Mouse (Mus musculus) Patski (cell line): ENCODE results near the gene Ankrd13d. TPM values are rescaled to one million over a fixed set of nuclear protein-coding genes. Genes with fewer than 3 reads are reported as not detected.

ENCODE experiments used
- ATAC-seq: fragments of 100-300 bp; one replicate; pipeline ENCODE4 v1.8.0; 2021
- CTCF ChIA-PET: fragments of 350-600 bp; sonication (Branson Sonifier 250); formaldehyde crosslinking; loops from one replicate; lab custom pipeline; 2022; ENCODE audit warnings: inconsistent platforms; lab: Charles Lee
- POLR2A ChIA-PET: fragments of 350-600 bp; sonication (Branson Sonifier 250); formaldehyde crosslinking; loops from one replicate; lab custom pipeline; 2022; ENCODE audit warnings: antibody characterized with exemption, inconsistent platforms; lab: Charles Lee
- DNase-seq: peaks from one replicate; pipeline ENCODE4 v3.0.0-alpha.2; 2011; ENCODE audit warnings: low read depth, low spot score
- H3K27me3 ChIP-seq: fragments of 371-371 bp; one replicate; pipeline ENCODE4 v1.5.1; 2021
- CTCF ChIP-seq: fragments of 100-300 bp; IDR thresholded peaks from one replicate; pipeline ENCODE4 v1.5.1; 2021
- in situ Hi-C: fragments of 300-500 bp; cut with MboI; formaldehyde crosslinking; loops from 3 replicates; pipeline ENCODE4 v1.11.1; 2018; ENCODE audit warnings: low pct_unique_long_range_greater_than_20kb, mixed read lengths
- polyA plus RNA-seq: library from polyadenylated mRNA; unstranded; gene quantifications from one replicate; pipeline ENCODE4 v1.2.3, GENCODE M21; 2021

The Ankrd13d gene
- polyA plus RNA-seq, 1 experiment from 2014 or later, result 25.8 TPM

GRCm38 (mm10) chr19:4220957-4221743 is 61.8 kb downstream of the Ankrd13d start:
- in situ Hi-C loops, result no loop called here

GRCm38 (mm10) chr19:4220416-4220815 is 62.5 kb downstream of the Ankrd13d start:
- in situ Hi-C loops, result no loop called here
- H3K27me3 ChIP-seq, result no peaks in the 10 kb centered on the region
- ATAC-seq (no peak), DNase-seq (no peak)
- POLR2A ChIA-PET, result interaction anchor here (1.5 to 16.4 kb wide), 4 partner anchors 9 to 19 kb away, joined by 3 to 199 read pairs (median 20); partner anchors contain the start of genes Pold4 and Rad9a
- TF ChIP-seq CTCF, result no peak
- CTCF ChIA-PET, result interaction anchor here (1.1 to 20.5 kb wide), 3 partner anchors 5 to 50 kb away, joined by 3 to 396 read pairs (median 396); partner anchors contain the start of genes AC109138.7, Clcf1 and Pold4

More at GRCm38 (mm10) chr19:4220957-4221743, 61.8 kb downstream of the Ankrd13d start:
- TF ChIP-seq CTCF, result no peak
- ChIA-PET POLR2A (interaction anchor here (1.5 to 16.4 kb wide), 3 partner anchors 9 to 13 kb away, joined by 9 to 199 read pairs (median 23); partner anchors contain the start of gene Pold4), CTCF (interaction anchor here (17.4 to 20.5 kb wide), 2 partner anchors 5 to 9 kb away, joined by 396 read pairs; partner anchors contain the start of genes AC109138.7, Clcf1 and Pold4)
- H3K27me3 ChIP-seq, result no peaks in the 10 kb centered on the region
- no peak for ATAC-seq
- no peak for DNase-seq

Other genes with a start within 250 kb of the Ankrd13d start
- gene Gstp1, start 245.2 kb downstream of the Ankrd13d start, polyA plus RNA-seq, result 1,288 TPM
- gene Gstp2, start 237.1 kb downstream of the Ankrd13d start, polyA plus RNA-seq, result 379 TPM
- gene Gstp3, start 223.6 kb downstream of the Ankrd13d start, polyA plus RNA-seq, result not detected
- not detected for gene Cabp2, start 201.6 kb downstream of the Ankrd13d start, polyA plus RNA-seq
- 93.8 TPM for gene Cdk2ap2, start 186.0 kb downstream of the Ankrd13d start, polyA plus RNA-seq
- gene Pitpnm1, start 183.1 kb downstream of the Ankrd13d start, polyA plus RNA-seq, result 109 TPM
- gene Aip, start 157.3 kb downstream of the Ankrd13d start, polyA plus RNA-seq, result 149 TPM
- gene Gpr152, start 143.3 kb downstream of the Ankrd13d start, polyA plus RNA-seq, result not detected
- 0.17 TPM for gene Cabp4, start 139.1 kb downstream of the Ankrd13d start, polyA plus RNA-seq
- gene Coro1b, start 134.5 kb downstream of the Ankrd13d start, polyA plus RNA-seq, result 321 TPM
- 0.62 TPM for gene Ptprcap, start 129.5 kb downstream of the Ankrd13d start, polyA plus RNA-seq
- gene Rps6kb2, start 119.8 kb downstream of the Ankrd13d start, polyA plus RNA-seq, result 43.0 TPM
- gene Carns1, start 107.7 kb downstream of the Ankrd13d start, polyA plus RNA-seq, result 13.7 TPM
- gene Tbc1d10c, start 91.9 kb downstream of the Ankrd13d start, polyA plus RNA-seq, result 1.9 TPM
- 674 TPM for gene Ppp1ca, start 91.1 kb downstream of the Ankrd13d start, polyA plus RNA-seq
- gene Rad9a, start 81.5 kb downstream of the Ankrd13d start, polyA plus RNA-seq, result 33.9 TPM
- gene Clcf1, start 68.9 kb downstream of the Ankrd13d start, polyA plus RNA-seq, result 122 TPM
- 0.62 TPM for gene AC109138.7, start 68.8 kb downstream of the Ankrd13d start, polyA plus RNA-seq
- 49.5 TPM for gene Pold4, start 51.2 kb downstream of the Ankrd13d start, polyA plus RNA-seq
- gene Ssh3, start 14.0 kb downstream of the Ankrd13d start, polyA plus RNA-seq, result 71.3 TPM
- gene Grk2, start 23.1 kb upstream of the Ankrd13d start, polyA plus RNA-seq, result 74.9 TPM
- gene Kdm2a, start 115.1 kb upstream of the Ankrd13d start, polyA plus RNA-seq, result 79.6 TPM
- gene Rhod, start 156.3 kb upstream of the Ankrd13d start, polyA plus RNA-seq, result 108 TPM
- gene Syt12, start 194.3 kb upstream of the Ankrd13d start, polyA plus RNA-seq, result 25.2 TPM
- 0.05 TPM for gene 2010003K11Rik, start 215.4 kb upstream of the Ankrd13d start, polyA plus RNA-seq
- 21.5 TPM for gene Pcx, start 227.3 kb upstream of the Ankrd13d start, polyA plus RNA-seq